Mouse (Mus musculus) G1E (cell line): ENCODE data around the gene Dgkd. TPM values are rescaled to one million over a fixed set of nuclear protein-coding genes. Genes with fewer than 3 reads are reported as not detected.

Source experiments
- ATAC-seq: 2 replicates; pipeline ENCODE4 v1.8.0; 2016; ENCODE audit warnings: mild to moderate bottlenecking; ENCODE audit not compliant: insufficient number of reproducible peaks, poor library complexity, low FRiP score, severe bottlenecking; ENCODE audit errors: extremely low read depth
- DNase-seq: peaks from one replicate; pipeline ENCODE4 v3.0.0; 2012; ENCODE audit warnings: low spot score
- H3K27me3 ChIP-seq: 2 replicates; pipeline ENCODE4 v1.6.1; 2012; ENCODE audit warnings: mild to moderate bottlenecking, low read length, inconsistent platforms; ENCODE audit not compliant: insufficient read depth
- H3K36me3 ChIP-seq: replicated peaks from 2 replicates; pipeline ENCODE3; 2012; ENCODE audit warnings: mild to moderate bottlenecking, inconsistent platforms
- H3K4me1 ChIP-seq: 2 replicates; pipeline ENCODE4 v1.6.1; 2012; ENCODE audit warnings: low read depth, low read length, inconsistent platforms, mixed read lengths; ENCODE audit not compliant: insufficient read depth
- H3K4me3 ChIP-seq: 2 replicates; pipeline ENCODE4 v1.5.1; 2012; ENCODE audit warnings: low read depth, mild to moderate bottlenecking, inconsistent platforms, low read length, moderate library complexity, mixed read lengths
- H3K9me3 ChIP-seq: replicated peaks from 2 replicates; pipeline ENCODE4 v1.6.1; 2012; ENCODE audit warnings: inconsistent platforms
- CTCF ChIP-seq: IDR thresholded peaks from 2 replicates; pipeline ENCODE4 v1.5.1; 2012; ENCODE audit warnings: low read depth, low read length, inconsistent platforms, mixed read lengths
- GATA1 ChIP-seq: IDR thresholded peaks from 2 replicates; pipeline ENCODE4 v1.6.1; 2012; ENCODE audit warnings: borderline replicate concordance, low read length, inconsistent platforms, mixed read lengths
- GATA2 ChIP-seq: IDR thresholded peaks from 2 replicates; pipeline ENCODE4 v1.6.1; 2012; ENCODE audit warnings: low read depth, low read length, inconsistent platforms, borderline replicate concordance
- POLR2AphosphoS5 ChIP-seq: IDR thresholded peaks from 2 replicates; pipeline ENCODE4 v1.6.1; 2012; ENCODE audit warnings: low read depth, low read length, inconsistent platforms; ENCODE audit not compliant: insufficient replicate concordance
- TAL1 ChIP-seq: conservative IDR thresholded peaks from 2 replicates; pipeline ENCODE4 v1.6.1; 2012; ENCODE audit warnings: low read depth, low read length, inconsistent platforms, mixed read lengths
- polyA plus RNA-seq: library from polyadenylated mRNA; stranded (reverse); fragments of >175 nt; gene quantifications from 2 replicates; pipeline ENCODE4 v1.2.3, GENCODE M21; 2012
- total RNA-seq, 2 experiments: library from RNA; stranded (forward) in 1 of 2; stranded (reverse) in 1 of 2; fragments of 200-1000 nt in 1 of 2; fragments of >200 nt in 1 of 2; fragmentation: Nextera tagmentation in 1 of 2; gene quantifications; 2 replicates each; pipeline ENCODE4 v1.2.3; 2014 to 2017

Dgkd gene
- total and polyA plus RNA-seq, 3 experiments: 20.2 to 61.5 (median 57.3) TPM

GRCm38 (mm10) chr1:87829621-87830211 lies 23.4 kb upstream of the Dgkd start:
- H3K27me3 ChIP-seq: peaks cover 23% of the 10 kb centered on the region
- peaks cover 22% of the 10 kb centered on the region for H3K4me1 ChIP-seq
- H3K4me3 ChIP-seq: no peak overlapping the region
- H3K36me3 ChIP-seq: no peaks in the 10 kb centered on the region
- DNase-seq (no peak), ATAC-seq (no peak)
- peaks cover 5% of the 10 kb centered on the region; the same call in 1 of the 2 replicates for H3K9me3 ChIP-seq
- TF ChIP-seq POLR2AphosphoS5: no peak
- no peak for TF ChIP-seq GATA1
- TF ChIP-seq CTCF: no peak

DNA sequence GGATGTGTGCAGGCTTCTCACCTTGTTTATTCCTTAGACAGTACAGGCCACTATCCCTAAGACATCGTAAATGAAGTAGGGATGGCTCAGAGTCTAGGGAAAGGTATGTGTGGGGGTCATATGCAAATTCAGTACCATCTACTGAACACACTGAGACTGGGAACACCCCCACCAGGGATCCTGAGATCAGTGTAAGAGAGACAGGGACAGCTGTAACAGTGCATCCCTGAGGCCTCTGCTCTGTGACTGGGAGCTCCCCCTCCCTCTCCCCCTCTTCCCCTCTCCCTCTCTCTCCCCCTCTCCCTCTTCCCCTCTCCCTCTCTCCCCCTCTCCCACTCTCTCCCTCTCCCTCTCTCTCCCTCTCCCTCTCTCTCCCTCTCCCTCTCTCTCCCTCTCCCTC lies 16.6 kb upstream of the Dgkd start:
- DNase-seq (no peak), ATAC-seq (no peak)
- no peaks in the 10 kb centered on the region for H3K9me3 ChIP-seq
- TF ChIP-seq POLR2AphosphoS5: no peak
- TF ChIP-seq CTCF: no peak
- no peak for TF ChIP-seq GATA1
- no peak for TF ChIP-seq GATA2
- TF ChIP-seq TAL1: no peak
- no peak overlapping the region for H3K4me3 ChIP-seq
- H3K4me1 ChIP-seq: no peaks in the 10 kb centered on the region
- no peaks in the 10 kb centered on the region for H3K36me3 ChIP-seq
- peaks cover 37% of the 10 kb centered on the region for H3K27me3 ChIP-seq

DNA sequence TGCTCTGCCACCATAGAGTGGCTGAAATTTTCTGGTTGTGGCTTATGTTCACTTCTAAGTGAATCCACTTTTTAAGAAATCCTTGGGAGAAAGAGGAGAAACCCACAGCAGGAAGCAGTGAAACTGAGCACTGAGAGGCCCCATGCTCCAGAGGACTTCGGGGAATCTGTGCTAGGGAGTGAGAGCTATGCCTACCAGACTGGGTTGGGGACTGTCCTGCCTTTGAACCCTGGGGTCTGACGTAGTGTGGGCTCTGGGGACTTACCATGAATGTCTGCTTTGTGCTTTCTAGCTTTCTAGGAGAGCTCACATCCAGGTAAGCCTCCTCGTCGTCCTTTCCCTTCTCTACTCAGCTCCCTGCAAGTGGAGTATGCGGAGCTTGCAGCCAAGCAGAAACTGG lies 16.1 kb upstream of the Dgkd start:
- H3K36me3 ChIP-seq: no peaks in the 10 kb centered on the region
- no peak overlapping the region for H3K4me3 ChIP-seq
- no peak for ATAC-seq
- no peak for TF ChIP-seq TAL1
- TF ChIP-seq GATA2: no peak
- H3K4me1 ChIP-seq: no peaks in the 10 kb centered on the region
- no peaks in the 10 kb centered on the region for H3K9me3 ChIP-seq
- peaks cover 34% of the 10 kb centered on the region for H3K27me3 ChIP-seq
- DNase-seq: no peak

GRCm38 (mm10) chr1:87840411-87841208 lies 12.5 kb upstream of the Dgkd start:
- TF ChIP-seq CTCF: no peak
- TF ChIP-seq GATA2: no peak
- no peak for TF ChIP-seq GATA1
- no peak for TF ChIP-seq TAL1
- no peak for TF ChIP-seq POLR2AphosphoS5
- no peaks in the 10 kb centered on the region for H3K36me3 ChIP-seq
- no peak overlapping the region for H3K4me3 ChIP-seq
- no peaks in the 10 kb centered on the region for H3K4me1 ChIP-seq
- H3K9me3 ChIP-seq: no peaks in the 10 kb centered on the region
- peaks cover 32% of the 10 kb centered on the region for H3K27me3 ChIP-seq
- ATAC-seq (no peak), DNase-seq (no peak)

GRCm38 (mm10) chr1:87846801-87847474 lies 6.1 kb upstream of the Dgkd start:
- TF ChIP-seq CTCF: no peak
- TF ChIP-seq POLR2AphosphoS5: no peak
- no peak for TF ChIP-seq GATA1
- no peak for TF ChIP-seq TAL1
- no peak for TF ChIP-seq GATA2
- peaks cover 47% of the 10 kb centered on the region for H3K27me3 ChIP-seq
- no peak for DNase-seq
- ATAC-seq: no peak
- peaks cover 28% of the 10 kb centered on the region for H3K4me1 ChIP-seq
- no peak overlapping the region for H3K4me3 ChIP-seq
- H3K9me3 ChIP-seq: no peaks in the 10 kb centered on the region
- no peaks in the 10 kb centered on the region for H3K36me3 ChIP-seq

DNA sequence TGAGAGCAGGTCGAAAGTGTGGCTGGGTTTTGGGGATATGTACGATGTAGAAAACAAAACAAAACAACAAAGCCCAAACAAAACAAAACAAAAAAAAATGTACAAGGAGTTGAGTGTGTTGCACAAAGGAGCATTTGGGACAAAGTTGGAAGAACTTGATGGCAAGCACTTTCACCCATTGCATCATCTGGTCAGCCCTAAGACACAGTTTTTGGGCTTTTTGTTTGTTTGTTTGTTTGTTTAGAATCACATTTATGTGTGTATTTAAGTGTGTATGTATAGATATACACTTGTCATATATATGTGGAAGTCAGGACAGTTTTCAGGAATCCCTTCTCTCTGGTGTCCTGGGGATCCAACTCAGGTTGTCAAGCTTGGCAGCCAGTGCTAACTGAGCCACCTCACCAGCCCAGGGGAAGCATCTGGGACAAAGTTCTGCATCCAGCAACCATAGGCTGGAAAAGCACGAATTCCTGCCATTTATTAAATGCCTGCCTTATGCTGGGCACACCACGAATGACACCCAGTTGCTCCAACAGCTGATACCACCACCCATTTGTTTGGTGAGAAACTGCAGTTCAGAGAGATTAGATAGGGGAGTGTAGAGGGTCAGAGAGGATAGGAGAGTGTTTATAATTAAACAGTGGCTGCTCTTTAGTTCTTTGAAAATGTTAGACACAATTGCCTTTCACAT lies 5.5 kb upstream of the Dgkd start:
- DNase-seq: no peak
- H3K27me3 ChIP-seq: peaks cover 47% of the 10 kb centered on the region
- TF ChIP-seq CTCF (no peak), POLR2AphosphoS5 (no peak), GATA1 (no peak), TAL1 (no peak), GATA2 (no peak)
- peaks cover 35% of the 10 kb centered on the region for H3K4me1 ChIP-seq
- no peak overlapping the region for H3K4me3 ChIP-seq
- H3K36me3 ChIP-seq: no peaks in the 10 kb centered on the region
- ATAC-seq: no peak
- H3K9me3 ChIP-seq: no peaks in the 10 kb centered on the region
